Mouse (Mus musculus) ES-Bruce4 (cell line): ENCODE data around the gene Kif26a.

Experiments used
- CTCF ChIP-seq: IDR thresholded peaks from one replicate; pipeline ENCODE4 v1.8.1; 2011; ENCODE audit warnings: low read depth, low read length
- POLR2A ChIP-seq: IDR thresholded peaks from one replicate; pipeline ENCODE4 v1.8.1; 2011; ENCODE audit warnings: low read length; ENCODE audit not compliant: insufficient read depth

- TF ChIP-seq CTCF (no peak), POLR2A (no peak)
Measured at GRCm38 (mm10) chr12:112108696-112109445, 37.1 kb upstream of the Kif26a start.
